Mouse (Mus musculus) heart, adult 2 months (tissue): ENCODE measurements at regions not wholly inside any gene's neighbourhood (a gene's known extent, or its start where the extent isn't known, plus 50 kb on each side); places are given as distances from the start of the nearest gene placed in this dataset.

Source experiments
- DNase-seq, 2 experiments: peaks; one replicate each; pipeline ENCODE4 v3.0.0; 2021
- H3K27ac ChIP-seq: fragments of 200-600 bp; 2 replicates; pipeline ENCODE4 v1.8.1; 2022
- H3K27me3 ChIP-seq: fragments of 200-500 bp; 2 replicates; pipeline ENCODE4 v1.6.1; 2012; ENCODE audit warnings: mild to moderate bottlenecking, low read length, inconsistent platforms, mixed read lengths; ENCODE audit not compliant: control insufficient read depth, insufficient read depth
- H3K36me3 ChIP-seq: fragments of 200-500 bp; 2 replicates; pipeline ENCODE4 v1.6.1; 2012; ENCODE audit warnings: low read length, inconsistent platforms; ENCODE audit not compliant: control insufficient read depth, insufficient read depth
- H3K4me1 ChIP-seq: fragments of 200-500 bp; 2 replicates; pipeline ENCODE4 v1.6.1; 2011; ENCODE audit warnings: low read length; ENCODE audit not compliant: control insufficient read depth, insufficient read depth
- H3K4me3 ChIP-seq: fragments of 200-600 bp; 2 replicates; pipeline ENCODE4 v1.8.1; 2022
- H3K79me2 ChIP-seq: fragments of 200-500 bp; replicated peaks from 2 replicates; pipeline ENCODE4 v1.6.1; 2012; ENCODE audit warnings: mild to moderate bottlenecking, inconsistent platforms, low read length, moderate library complexity, mixed read lengths; ENCODE audit not compliant: control insufficient read depth, insufficient read depth
- H3K9ac ChIP-seq: fragments of 200-500 bp; 2 replicates; pipeline ENCODE4 v1.6.1; 2012; ENCODE audit warnings: low read depth, mild to moderate bottlenecking, control low read depth, inconsistent platforms, low read length, mixed read lengths
- CTCF ChIP-seq: fragments of 200-600 bp; IDR thresholded peaks from 2 replicates; pipeline ENCODE4 v1.8.1; 2022; ENCODE audit warnings: antibody characterized with exemption, mild to moderate bottlenecking, moderate library complexity
- EP300 ChIP-seq: fragments of 200-500 bp; IDR thresholded peaks from 2 replicates; pipeline ENCODE4 v1.6.1; 2011; ENCODE audit warnings: low read depth, low read length, control low read depth; ENCODE audit not compliant: insufficient read depth
- POLR2A ChIP-seq: fragments of 200-500 bp; IDR thresholded peaks from 2 replicates; pipeline ENCODE4 v1.6.1; 2011; ENCODE audit warnings: mild to moderate bottlenecking, low read depth, low read length, control low read depth; ENCODE audit not compliant: insufficient read depth
- WGBS: fragments of 180-500 bp; shearing (Covaris S2); methylation state at CpG from one replicate; pipeline ENCODE4 v1.1.7; 2018; 5-methylcytosine and 5-hydroxymethylcytosine counted together
- intact Hi-C: fragments of 180-260 bp; cut with DNase I; formaldehyde crosslinking; loops from one replicate; pipeline ENCODE4 v1.15.1; 2025

- no peaks in the 10 kb centered on the region for H3K36me3 ChIP-seq
- no peak overlapping the region for H3K4me3 ChIP-seq
- no peak for DNase-seq
- WGBS = 85% methylated on average over 5 of the region's 5 CpGs
- intact Hi-C loops = no loop called here
- TF ChIP-seq EP300 (no peak), CTCF (no peak), POLR2A (no peak)
- no peak overlapping the region for H3K27ac ChIP-seq
- H3K27me3 ChIP-seq = no peaks in the 10 kb centered on the region
- H3K4me1 ChIP-seq = no peaks in the 10 kb centered on the region
- no peaks in the 10 kb centered on the region for H3K79me2 ChIP-seq
- no peak overlapping the region for H3K9ac ChIP-seq
Observed at GRCm38 (mm10) chr15:61455042-61455441, 532.2 kb upstream of the A1bg start.

- DNase-seq = no peak
- no peak overlapping the region for H3K9ac ChIP-seq
- 62% methylated on average over 1 of the region's 1 CpGs for whole genome bisulfite sequencing
- H3K27ac ChIP-seq = no peak overlapping the region
- no peaks in the 10 kb centered on the region for H3K4me1 ChIP-seq
- H3K27me3 ChIP-seq = no peaks in the 10 kb centered on the region
- TF ChIP-seq CTCF = no peak
- TF ChIP-seq POLR2A = no peak
- no peak for TF ChIP-seq EP300
- no peaks in the 10 kb centered on the region for H3K79me2 ChIP-seq
- no peaks in the 10 kb centered on the region for H3K36me3 ChIP-seq
- H3K4me3 ChIP-seq = no peak overlapping the region
- intact Hi-C loops = no loop called here
Observed at GRCm38 (mm10) chr15:61454350-61454671, 531.5 kb upstream of the A1bg start.

DNA sequence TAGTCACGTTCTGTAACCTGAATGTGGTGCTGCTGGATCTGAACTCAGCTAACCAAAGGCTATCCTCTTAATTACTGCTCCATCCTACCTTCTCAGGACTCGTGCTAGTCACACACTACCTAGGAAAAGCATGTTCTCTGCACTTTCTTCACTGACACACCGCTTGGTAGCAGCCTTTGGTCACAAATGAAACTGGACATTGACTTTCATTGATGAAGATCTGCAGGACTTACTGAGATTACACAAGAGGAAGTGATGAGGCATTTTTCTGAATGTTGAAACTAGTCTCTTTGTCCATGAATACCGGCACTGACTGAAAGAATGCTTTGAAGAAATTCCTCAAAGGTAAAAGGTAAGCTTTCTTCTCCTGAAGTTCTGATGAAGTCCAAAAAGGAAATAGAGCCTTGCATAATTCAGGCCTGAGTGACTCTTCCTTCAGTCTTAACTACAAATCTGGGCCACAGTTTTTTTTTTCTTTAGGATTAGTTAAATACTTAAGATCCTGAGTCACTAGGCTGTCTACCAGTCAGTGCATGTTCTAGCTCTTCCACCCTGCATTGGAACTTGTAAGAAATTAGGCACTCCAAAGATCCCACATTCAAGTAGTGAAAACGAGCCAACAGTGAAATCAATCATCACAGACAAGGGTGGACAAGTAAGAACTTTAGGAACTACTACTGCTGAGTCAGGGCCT is 531.0 kb upstream of the A1bg start:
- H3K4me1 ChIP-seq = no peaks in the 10 kb centered on the region
- H3K36me3 ChIP-seq = no peaks in the 10 kb centered on the region
- no peak for TF ChIP-seq CTCF
- no peak for TF ChIP-seq EP300
- TF ChIP-seq POLR2A = no peak
- H3K79me2 ChIP-seq = no peaks in the 10 kb centered on the region
- WGBS = 83% methylated on average over 5 of the region's 5 CpGs
- no peak overlapping the region for H3K27ac ChIP-seq
- DNase-seq = no peak
- no peak overlapping the region for H3K9ac ChIP-seq
- H3K4me3 ChIP-seq = no peak overlapping the region
- intact Hi-C loops = no loop called here
- H3K27me3 ChIP-seq = no peaks in the 10 kb centered on the region

DNA sequence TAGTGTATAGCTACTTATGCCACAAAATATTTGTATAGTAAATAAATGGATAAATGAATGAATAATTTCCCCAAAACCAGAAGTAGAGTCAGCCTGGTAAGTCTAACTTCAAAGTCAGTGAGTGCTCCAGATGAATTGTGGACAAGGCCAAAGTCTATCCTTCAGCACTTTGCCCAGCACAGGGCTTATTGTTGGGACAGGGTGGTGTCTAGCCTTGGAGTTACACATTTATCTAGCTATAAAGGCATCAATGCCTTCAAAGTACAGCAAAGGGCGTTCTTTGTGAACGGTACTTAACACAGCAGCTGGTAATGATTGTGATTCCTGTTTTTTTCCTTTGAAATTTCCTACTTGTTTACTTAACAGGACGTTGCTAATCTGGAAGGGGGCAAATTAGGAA is 527.4 kb upstream of the A1bg start:
- Histone ChIP-seq H3K79me2 (no peaks in the 10 kb centered on the region), H3K4me1 (no peaks in the 10 kb centered on the region), H3K27me3 (no peaks in the 10 kb centered on the region), H3K4me3 (no peak overlapping the region), H3K9ac (no peak overlapping the region), H3K27ac (no peak overlapping the region), H3K36me3 (no peaks in the 10 kb centered on the region)
- intact Hi-C loops = no loop called here
- no peak for TF ChIP-seq CTCF
- TF ChIP-seq EP300 = no peak
- TF ChIP-seq POLR2A = no peak
- WGBS = 41% methylated on average over 3 of the region's 3 CpGs
- no peak for DNase-seq

- DNase-seq = no peak
- Histone ChIP-seq H3K4me1 (no peaks in the 10 kb centered on the region), H3K27me3 (no peaks in the 10 kb centered on the region), H3K4me3 (no peak overlapping the region), H3K27ac (no peak overlapping the region), H3K79me2 (no peaks in the 10 kb centered on the region), H3K36me3 (no peaks in the 10 kb centered on the region), H3K9ac (no peak overlapping the region)
- intact Hi-C loops = no loop called here
- WGBS = 90% methylated on average over 2 of the region's 2 CpGs
- no peak for TF ChIP-seq CTCF
- TF ChIP-seq POLR2A = no peak
- no peak for TF ChIP-seq EP300
Observed at GRCm38 (mm10) chr15:61448482-61448881, 525.7 kb upstream of the A1bg start.

DNA sequence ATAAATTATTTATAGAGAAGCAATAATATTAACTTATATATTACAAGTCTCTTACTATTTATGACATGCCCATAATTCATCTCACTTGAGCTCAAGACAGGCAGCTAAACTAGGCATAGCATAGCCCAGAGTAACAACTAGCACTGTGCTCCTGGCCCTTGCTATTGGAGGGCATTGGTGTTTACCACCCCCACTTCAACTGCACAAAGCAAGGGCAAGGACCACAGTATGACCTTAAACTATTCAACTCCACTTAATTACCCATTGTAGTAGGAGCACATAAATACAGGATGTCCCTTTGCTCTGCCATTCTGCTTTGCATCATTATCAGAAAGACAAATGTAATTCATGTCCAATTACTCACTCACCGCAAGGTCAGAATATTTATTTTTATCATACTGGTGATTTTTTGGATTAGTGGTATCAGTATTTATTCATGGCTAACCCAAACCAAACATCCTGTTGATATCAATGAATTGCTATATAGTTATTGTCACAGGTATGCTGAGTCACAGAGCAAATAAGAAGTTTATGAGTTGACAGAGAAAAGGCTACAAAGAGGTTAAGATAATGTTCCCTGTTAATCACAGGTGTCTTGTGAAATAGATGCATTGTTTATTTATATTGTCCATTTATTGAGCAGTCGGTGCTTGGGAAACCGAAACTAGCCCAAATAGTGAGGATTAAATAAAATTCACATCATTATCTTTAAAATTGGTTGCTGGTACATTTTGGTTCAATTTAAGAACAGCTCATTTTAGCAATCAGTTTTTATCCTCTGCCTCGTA is 523.4 kb upstream of the A1bg start:
- Histone ChIP-seq H3K4me3 (no peak overlapping the region), H3K36me3 (no peaks in the 10 kb centered on the region), H3K4me1 (no peaks in the 10 kb centered on the region), H3K27ac (no peak overlapping the region), H3K27me3 (no peaks in the 10 kb centered on the region), H3K79me2 (no peaks in the 10 kb centered on the region), H3K9ac (no peak overlapping the region)
- no peak for DNase-seq
- WGBS = 75% methylated on average over 4 of the region's 4 CpGs
- intact Hi-C loops = no loop called here
- TF ChIP-seq EP300 (no peak), POLR2A (no peak), CTCF (no peak)
